Mouse (Mus musculus) cerebellum, adult 2 months (tissue): Measurements from ENCODE around the gene Hipk1.

ENCODE experiments used
- CTCF ChIP-seq: fragments of 200-500 bp; IDR thresholded peaks from 2 replicates; pipeline ENCODE4 v1.5.1; 2011; ENCODE audit warnings: low read depth, mild to moderate bottlenecking, control low read depth, low read length, moderate library complexity, borderline replicate concordance; ENCODE audit not compliant: insufficient read depth
- POLR2A ChIP-seq: fragments of 200-500 bp; IDR thresholded peaks from 2 replicates; pipeline ENCODE4 v1.6.1; 2011; ENCODE audit warnings: low read length, control low read depth, borderline replicate concordance; ENCODE audit not compliant: insufficient read depth

DNA sequence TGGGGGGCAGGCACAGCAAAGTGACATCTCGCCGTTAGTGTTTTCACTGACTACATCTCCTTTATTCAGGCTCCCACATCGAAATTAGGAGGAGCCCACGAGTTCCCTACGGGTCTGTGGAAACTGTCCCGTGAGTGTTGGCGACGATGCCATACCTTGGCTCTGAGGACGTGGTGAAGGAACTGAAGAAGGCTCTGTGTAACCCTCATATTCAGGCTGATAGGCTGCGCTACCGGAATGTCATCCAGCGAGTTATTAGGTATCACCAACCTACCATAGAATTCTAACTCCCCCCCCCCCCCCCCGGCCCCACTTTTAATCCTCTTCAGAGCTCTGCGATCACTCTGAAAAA lies 18.4 kb upstream of the Hipk1 start:
- no peak for TF ChIP-seq CTCF
- TF ChIP-seq POLR2A: no peak
